Mouse (Mus musculus) midbrain, postnatal 0 days (tissue): ENCODE measurements around the gene Tsr1. TPM values are rescaled to one million over a fixed set of nuclear protein-coding genes. Genes with fewer than 3 reads are reported as not detected.

Experiments
- ATAC-seq: fragments of 200-750 bp; cut with Nextera tagmentation; 2 replicates; pipeline ENCODE4 v1.8.0; 2017; ENCODE audit warnings: moderate number of reproducible peaks, mild to moderate bottlenecking, moderate TSS enrichment, moderate library complexity; ENCODE audit not compliant: low FRiP score
- DNase-seq: peaks from one replicate; pipeline ENCODE4 v3.0.0-alpha.2; 2015; ENCODE audit warnings: low spot score
- H3K27ac ChIP-seq: fragments of 300-500 bp; sonication (generic); 2 replicates; pipeline ENCODE4 v1.5.1; 2014; ENCODE audit warnings: low read depth, mild to moderate bottlenecking, low read length, mixed read lengths
- H3K27me3 ChIP-seq: fragments of 300-500 bp; sonication (generic); 2 replicates; pipeline ENCODE4 v1.6.1; 2014; ENCODE audit warnings: low read length, control low read depth, mixed read lengths; ENCODE audit not compliant: insufficient read depth
- H3K36me3 ChIP-seq: fragments of 300-500 bp; sonication (generic); 2 replicates; pipeline ENCODE4 v1.6.1; 2014; ENCODE audit warnings: low read length, control low read depth, mixed read lengths; ENCODE audit not compliant: insufficient read depth
- H3K4me1 ChIP-seq: fragments of 300-500 bp; sonication (generic); 2 replicates; pipeline ENCODE4 v1.6.1; 2014; ENCODE audit warnings: mild to moderate bottlenecking, control low read depth, antibody characterized with exemption, low read length, mixed read lengths; ENCODE audit not compliant: insufficient read depth
- H3K4me2 ChIP-seq: fragments of 300-500 bp; sonication (generic); 2 replicates; pipeline ENCODE4 v1.6.1; 2014; ENCODE audit warnings: low read depth, mild to moderate bottlenecking, low read length, mixed read lengths; ENCODE audit not compliant: poor library complexity, severe bottlenecking
- H3K4me3 ChIP-seq: fragments of 300-500 bp; sonication (generic); 2 replicates; pipeline ENCODE4 v1.5.1; 2014; ENCODE audit warnings: low read depth, mild to moderate bottlenecking, low read length, moderate library complexity
- H3K9ac ChIP-seq: fragments of 300-500 bp; sonication (generic); replicated peaks from 2 replicates; pipeline ENCODE4 v1.6.1; 2014; ENCODE audit warnings: mild to moderate bottlenecking, low read length, moderate library complexity, mixed read lengths; ENCODE audit not compliant: poor library complexity, severe bottlenecking
- H3K9me3 ChIP-seq: fragments of 300-500 bp; sonication (generic); 2 replicates; pipeline ENCODE4 v1.6.1; 2016; ENCODE audit warnings: low read length, control low read depth
- CTCF ChIP-seq: IDR thresholded peaks from 2 replicates; pipeline ENCODE4 v1.5.1; 2016; ENCODE audit warnings: antibody characterized with exemption, mild to moderate bottlenecking
- WGBS: fragments of 180-500 bp; shearing (Covaris S2); extraction: QIAGEN DNeasy Blood & Tissue Kit; methylation state at CpG from one replicate; pipeline ENCODE4 v1.1.7; 2014; 5-methylcytosine and 5-hydroxymethylcytosine counted together
- polyA plus RNA-seq: library from polyadenylated mRNA; unstranded; fragments of >200 nt; fragmentation: Nextera tagmentation; extraction: Ambion mirVana; gene quantifications from 2 replicates; pipeline ENCODE4 v1.2.1, GENCODE M21; 2015
- total RNA-seq: library from RNA; depleted of rRNA; stranded (reverse); fragments of >200 nt; gene quantifications from 2 replicates; pipeline ENCODE4 v1.2.3, GENCODE M21; 2014

The Tsr1 gene
- total and polyA plus RNA-seq, 2 experiments from 2014 or later: 22.9 to 23.6 TPM

- H3K9me3 ChIP-seq: no peaks in the 10 kb centered on the region
- DNase-seq (no peak), ATAC-seq (no peak)
- H3K4me1 ChIP-seq: no peaks in the 10 kb centered on the region; the same call in 1 of the 2 replicates
- WGBS: 85% methylated on average over 9 of the region's 9 CpGs
- no peak overlapping the region for H3K4me3 ChIP-seq
- no peak overlapping the region for H3K4me2 ChIP-seq
- no peaks in the 10 kb centered on the region for H3K27me3 ChIP-seq
- TF ChIP-seq CTCF: no peak
- peaks cover 72% of the 10 kb centered on the region for H3K36me3 ChIP-seq
- no peak overlapping the region for H3K27ac ChIP-seq
- no peak overlapping the region for H3K9ac ChIP-seq
Observed at GRCm38 (mm10) chr11:74865252-74865651, 32.6 kb upstream of the Tsr1 start.

- 89% methylated on average over 4 of the region's 4 CpGs for WGBS
- peaks cover 61% of the 10 kb centered on the region for H3K36me3 ChIP-seq
- peaks cover 3% of the 10 kb centered on the region for H3K4me1 ChIP-seq
- H3K9ac ChIP-seq: no peak overlapping the region
- H3K27ac ChIP-seq: 0 out of 2 replicates have a peak overlapping the region, but pooled peaks have one; percentile 6
- no peaks in the 10 kb centered on the region for H3K9me3 ChIP-seq
- H3K4me3 ChIP-seq: no peak overlapping the region
- TF ChIP-seq CTCF: no peak
- ATAC-seq (no peak; the same call in 1 of the 2 replicates), DNase-seq (peak; percentile 86)
- H3K4me2 ChIP-seq: no peak overlapping the region
- no peaks in the 10 kb centered on the region for H3K27me3 ChIP-seq
Observed at GRCm38 (mm10) chr11:74866640-74867039, 31.2 kb upstream of the Tsr1 start.

GRCm38 (mm10) chr11:74867181-74867580, 30.7 kb upstream of the Tsr1 start:
- Histone ChIP-seq H3K9ac (no peak overlapping the region), H3K27ac (0 out of 2 replicates have a peak overlapping the region, but pooled peaks have one; percentile 6), H3K9me3 (no peaks in the 10 kb centered on the region), H3K36me3 (peaks cover 57% of the 10 kb centered on the region), H3K4me3 (no peak overlapping the region), H3K4me2 (no peak overlapping the region), H3K4me1 (peaks cover 6% of the 10 kb centered on the region), H3K27me3 (no peaks in the 10 kb centered on the region)
- ATAC-seq (no peak), DNase-seq (peak; percentile 28)
- WGBS: 86% methylated on average over 2 of the region's 2 CpGs
- no peak for TF ChIP-seq CTCF

GRCm38 (mm10) chr11:74868046-74868760, 29.7 kb upstream of the Tsr1 start:
- Histone ChIP-seq H3K4me2 (no peak overlapping the region), H3K27ac (no peak overlapping the region), H3K4me3 (no peak overlapping the region), H3K4me1 (peaks cover 6% of the 10 kb centered on the region), H3K27me3 (no peaks in the 10 kb centered on the region), H3K9me3 (no peaks in the 10 kb centered on the region), H3K36me3 (peaks cover 47% of the 10 kb centered on the region), H3K9ac (no peak overlapping the region)
- no peak for ATAC-seq
- TF ChIP-seq CTCF: no peak
- DNase-seq: no peak
- WGBS: 90% methylated on average over 13 of the region's 13 CpGs

GRCm38 (mm10) chr11:74869603-74870002, 28.3 kb upstream of the Tsr1 start:
- Histone ChIP-seq H3K4me2 (no peak overlapping the region), H3K27ac (peak overlapping the region; percentile 60), H3K27me3 (no peaks in the 10 kb centered on the region), H3K9ac (no peak overlapping the region), H3K9me3 (no peaks in the 10 kb centered on the region), H3K36me3 (peaks cover 34% of the 10 kb centered on the region), H3K4me1 (peaks cover 6% of the 10 kb centered on the region), H3K4me3 (no peak overlapping the region)
- no peak for TF ChIP-seq CTCF
- DNase-seq: no peak
- peak; percentile 71 for ATAC-seq
- 51% methylated on average over 6 of the region's 6 CpGs for WGBS

- WGBS: 74% methylated on average over 4 of the region's 4 CpGs
- ATAC-seq (no peak), DNase-seq (no peak)
- H3K27me3 ChIP-seq: no peaks in the 10 kb centered on the region
- H3K27ac ChIP-seq: peak overlapping the region; percentile 71; the same call in 1 of the 2 replicates
- no peak overlapping the region for H3K9ac ChIP-seq
- no peak for TF ChIP-seq CTCF
- H3K4me1 ChIP-seq: peaks cover 6% of the 10 kb centered on the region
- H3K36me3 ChIP-seq: peaks cover 24% of the 10 kb centered on the region
- H3K9me3 ChIP-seq: no peaks in the 10 kb centered on the region
- no peak overlapping the region for H3K4me3 ChIP-seq
- no peak overlapping the region for H3K4me2 ChIP-seq
Observed at GRCm38 (mm10) chr11:74870544-74870943, 27.3 kb upstream of the Tsr1 start.
